Mouse (Mus musculus) cerebellum, adult 18-20 months (tissue): Measurements from ENCODE around the gene Xbp1.
A peak's percentile ranks its signal among the peaks of the same experiment; 100 is the strongest.
"Not testable (repeated sequence)": the region's sequence is repeated elsewhere in the genome, so short reads cannot be mapped to it uniquely, and the experiment has no call there.

Experiments used
- DNase-seq, 2 experiments: peaks; one replicate each; pipeline ENCODE4 v3.0.0; 2021

Xbp1 gene

DNA sequence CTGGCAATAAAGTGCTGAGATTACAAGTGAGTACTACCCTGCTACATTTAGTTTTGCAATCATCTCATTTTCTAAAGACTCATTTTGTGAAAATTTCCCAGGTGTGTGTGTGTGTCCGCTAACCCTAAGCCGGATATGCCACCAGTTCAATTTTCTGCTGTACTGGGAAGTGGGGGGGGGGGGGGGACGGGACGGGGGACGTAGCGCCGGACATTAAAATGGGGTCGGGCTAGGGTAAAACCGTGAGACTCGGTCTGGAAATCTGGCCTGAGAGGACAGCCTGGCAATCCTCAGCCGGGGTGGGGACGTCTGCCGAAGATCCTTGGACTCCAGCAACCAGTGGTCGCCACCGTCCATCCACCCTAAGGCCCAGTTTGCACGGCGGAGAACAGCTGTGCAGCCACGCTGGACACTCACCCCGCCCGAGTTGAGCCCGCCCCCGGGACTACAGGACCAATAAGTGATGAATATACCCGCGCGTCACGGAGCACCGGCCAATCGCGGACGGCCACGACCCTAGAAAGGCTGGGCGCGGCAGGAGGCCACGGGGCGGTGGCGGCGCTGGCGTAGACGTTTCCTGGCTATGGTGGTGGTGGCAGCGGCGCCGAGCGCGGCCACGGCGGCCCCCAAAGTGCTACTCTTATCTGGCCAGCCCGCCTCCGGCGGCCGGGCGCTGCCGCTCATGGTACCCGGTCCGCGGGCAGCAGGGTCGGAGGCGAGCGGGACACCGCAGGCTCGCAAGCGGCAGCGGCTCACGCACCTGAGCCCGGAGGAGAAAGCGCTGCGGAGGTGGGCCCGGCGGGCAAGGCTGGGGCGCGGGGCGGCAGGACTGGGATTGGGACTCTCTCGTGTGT lies at the start of gene Xbp1:
Xbp1 (plus strand) TSS at position 248 of the 854 bp plus-strand sequence.
- peak; percentile 99 for DNase-seq

DNA sequence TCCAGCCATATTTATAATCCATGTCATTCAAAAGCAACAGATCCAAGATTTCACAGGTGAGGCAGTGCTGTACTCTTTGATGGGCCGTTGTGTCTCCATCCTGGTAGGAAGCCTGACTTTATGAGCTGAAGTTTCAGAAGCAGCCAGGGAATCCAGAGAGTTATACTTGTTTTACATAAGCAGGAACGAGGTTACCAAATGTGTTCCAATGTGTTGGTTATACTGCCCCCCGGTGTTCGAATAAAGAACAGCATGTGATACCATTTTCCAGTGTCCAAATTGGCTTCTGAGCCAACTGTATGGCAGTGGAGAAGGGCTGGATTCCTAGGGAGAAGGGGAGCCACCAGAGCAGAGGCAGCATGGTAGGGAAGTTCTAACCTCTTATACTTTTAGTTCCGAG lies 46.3 kb upstream of the Xbp1 start:
- peak; percentile 65 to 79 for DNase-seq

DNA sequence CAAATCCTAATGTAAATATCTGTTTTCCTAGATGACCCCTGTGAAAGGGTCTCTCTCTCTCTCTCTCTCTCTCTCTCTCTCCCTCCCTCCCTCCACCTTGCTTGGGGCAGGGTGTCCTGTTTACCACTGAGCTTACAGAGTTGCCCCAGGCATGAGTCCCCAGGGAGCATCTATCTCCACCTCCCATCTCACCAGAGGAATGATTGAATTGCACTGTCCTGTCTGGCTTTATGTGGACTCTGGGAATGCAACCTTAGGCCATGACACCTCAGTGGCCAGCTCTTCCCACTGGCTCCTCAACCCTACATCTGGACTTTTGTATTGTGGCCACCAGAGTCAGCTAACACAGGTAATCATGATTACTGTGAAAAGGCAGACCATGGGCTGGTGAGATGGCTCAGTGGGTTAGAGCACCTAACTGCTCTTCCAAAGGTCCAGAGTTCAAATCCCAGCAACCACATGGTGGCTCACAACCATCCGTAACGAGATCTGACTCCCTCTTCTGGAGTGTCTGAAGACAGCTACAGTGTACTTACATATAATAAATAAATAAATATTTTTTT lies 44.8 kb upstream of the Xbp1 start:
- not testable (repeated sequence) for DNase-seq

DNA sequence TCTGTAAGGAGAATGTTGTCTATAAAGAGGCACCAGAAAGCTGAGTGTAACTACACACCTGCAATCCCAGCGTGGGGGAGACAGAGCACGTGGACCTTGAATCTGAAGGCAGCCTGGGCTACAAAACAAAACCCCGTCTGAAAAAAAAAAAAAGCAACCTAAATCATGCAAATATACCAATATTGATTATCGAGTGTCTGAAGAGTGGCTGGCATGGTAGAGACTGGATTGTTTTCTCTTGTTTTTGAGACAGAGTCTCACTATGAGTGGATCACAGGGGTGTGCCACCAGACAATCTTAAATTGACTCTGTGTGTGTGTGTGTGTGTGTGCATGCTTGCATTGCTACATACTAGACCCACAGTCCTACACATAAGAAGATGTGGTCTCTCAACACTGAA lies 43.7 kb upstream of the Xbp1 start:
- no peak for DNase-seq

DNA sequence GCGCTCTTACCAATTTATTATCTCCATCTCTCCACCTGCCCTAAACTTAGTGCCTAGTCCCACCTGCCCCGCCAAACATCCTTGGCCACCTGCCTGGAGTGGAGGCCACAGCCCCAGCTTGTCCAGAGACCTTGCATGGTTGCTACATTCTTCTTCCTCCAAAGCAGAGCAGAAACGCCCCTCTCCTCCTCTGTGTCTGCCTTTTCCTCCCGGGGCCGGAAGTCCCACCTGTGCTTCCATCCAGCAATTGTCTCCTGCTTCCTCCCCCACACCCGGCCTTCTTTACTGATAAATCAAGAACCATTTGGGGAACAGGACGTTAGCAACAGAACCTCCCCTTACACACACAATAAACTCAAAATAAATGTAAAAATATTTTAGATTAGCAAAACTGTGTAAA lies 42.3 kb upstream of the Xbp1 start:
- DNase-seq, result no peak

DNA sequence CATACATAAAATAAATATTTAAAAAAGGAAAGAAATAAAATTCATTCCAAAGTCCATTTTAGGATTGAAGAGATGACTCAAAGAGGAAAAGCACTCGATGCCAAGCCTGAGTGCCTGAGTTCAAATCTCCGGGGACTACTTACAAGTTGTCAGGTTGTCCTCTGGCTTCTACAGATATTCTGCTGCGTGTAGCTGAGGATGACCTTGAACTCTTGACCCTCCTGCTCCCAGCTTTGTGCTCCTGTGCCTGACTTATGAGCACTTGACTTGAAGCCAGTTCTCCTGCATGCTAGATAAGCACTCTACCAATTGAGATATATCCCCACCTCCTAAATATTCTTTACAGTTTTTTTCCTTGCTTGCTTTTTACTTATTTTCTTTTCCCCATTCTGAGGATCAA lies 41.6 kb upstream of the Xbp1 start:
- DNase-seq, result no peak

DNA sequence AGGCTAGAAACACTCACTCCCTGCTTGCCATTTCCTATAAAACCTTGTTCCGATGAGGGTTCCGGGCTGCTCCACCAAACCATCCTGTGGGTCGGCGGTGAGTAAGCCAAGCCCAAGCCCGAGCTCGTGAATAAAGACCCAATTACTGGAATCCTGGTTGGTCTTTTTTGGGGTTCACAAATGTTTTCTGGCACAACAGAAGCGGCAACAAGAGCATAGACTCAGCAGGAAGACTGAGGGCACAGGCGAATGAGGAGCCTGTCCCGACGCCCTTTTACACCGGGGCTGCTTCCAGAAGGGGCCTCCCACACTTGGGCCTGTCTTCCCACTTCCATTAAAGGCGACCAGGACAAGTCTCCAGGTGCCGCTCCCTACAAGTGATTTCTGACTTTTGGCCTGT lies 37.9 kb upstream of the Xbp1 start:
- DNase-seq, result no peak

DNA sequence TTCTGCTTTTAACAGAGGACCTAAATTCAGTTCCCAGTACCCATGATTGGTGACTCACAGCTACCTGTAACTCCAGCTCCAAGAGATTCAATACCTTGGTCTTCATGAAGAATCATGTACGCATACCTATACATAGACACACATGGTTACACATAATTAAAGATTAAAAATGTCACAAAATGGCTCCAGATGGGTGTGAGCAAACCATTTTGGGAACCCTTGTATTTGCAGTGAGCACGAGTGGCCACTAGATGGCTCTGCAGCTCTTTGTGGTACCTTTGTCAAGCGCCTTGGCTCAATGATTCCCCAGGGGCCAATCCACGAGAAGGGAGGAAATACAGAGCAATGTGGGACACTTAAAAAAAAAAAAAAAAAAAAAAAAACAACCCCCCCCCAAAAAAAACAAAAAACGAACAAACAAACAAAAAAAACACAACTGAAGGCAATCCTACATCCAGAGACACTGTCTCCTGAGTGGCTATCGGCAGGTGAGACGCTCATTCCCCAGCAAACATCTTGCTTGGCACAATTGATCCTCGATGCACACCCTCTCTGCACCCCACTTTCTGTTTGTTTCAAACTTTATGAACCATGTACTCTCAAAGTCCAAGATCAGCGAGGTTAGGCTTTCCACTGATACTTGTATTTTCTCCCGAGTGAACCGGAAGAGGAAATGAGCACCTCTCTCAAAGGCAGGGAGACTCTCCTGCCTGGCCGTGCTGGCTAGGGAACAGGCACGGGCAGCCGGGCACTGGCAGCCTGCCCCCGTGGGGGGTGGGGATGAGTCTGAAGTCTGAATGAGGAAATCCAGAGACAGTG lies 35.1 kb upstream of the Xbp1 start:
- DNase-seq, result peak; percentile 85 to 88

DNA sequence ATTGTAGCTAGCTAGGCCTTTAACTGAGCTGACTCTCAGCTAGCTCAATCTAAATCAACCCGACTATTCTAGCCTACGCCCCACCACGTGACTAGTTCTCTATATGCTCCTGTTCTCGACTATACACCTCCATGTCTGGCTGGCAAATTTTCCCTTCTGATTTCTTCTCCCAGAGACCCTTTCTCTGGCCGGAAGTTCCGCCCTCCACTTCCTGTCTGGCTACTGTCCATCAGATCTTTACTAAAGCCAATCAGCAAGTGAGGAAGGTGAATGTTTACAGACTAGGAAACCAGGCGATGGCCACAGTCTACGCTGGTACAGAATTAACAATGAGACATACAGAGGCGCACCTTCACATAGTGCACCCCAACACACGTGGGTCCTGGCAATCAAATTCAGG lies 31.0 kb upstream of the Xbp1 start:
- not testable (repeated sequence) for DNase-seq

DNA sequence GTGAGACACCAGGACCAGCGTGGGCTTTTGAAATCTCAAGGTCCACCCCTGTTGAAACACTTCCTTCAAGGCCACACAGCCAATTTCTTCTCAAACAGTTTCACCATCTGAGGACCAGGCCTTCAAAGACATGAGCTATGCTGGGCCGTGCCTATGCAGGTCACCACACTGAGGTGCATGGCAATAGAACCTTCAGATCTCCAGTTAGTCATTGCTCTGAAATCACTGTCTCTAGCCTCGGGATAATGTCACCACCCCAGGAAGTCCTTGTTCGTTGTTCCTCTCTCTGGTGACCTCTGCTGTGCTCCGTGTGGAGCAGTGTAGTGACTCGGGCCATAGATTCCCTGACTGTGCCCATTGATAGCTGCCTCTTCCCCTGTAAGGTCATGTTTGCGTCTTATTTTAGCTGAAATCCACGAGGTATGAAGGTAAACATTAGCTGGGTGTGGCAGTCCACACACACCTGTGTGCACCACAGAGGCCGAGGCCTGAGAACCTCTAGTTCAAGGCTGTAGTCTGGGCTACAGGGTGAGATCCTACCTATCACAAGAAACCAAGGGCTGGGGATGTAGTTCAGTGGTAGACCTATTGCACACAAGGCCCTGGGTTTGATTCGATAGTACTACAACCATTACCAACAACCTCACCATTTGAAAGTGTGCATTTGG lies 29.3 kb upstream of the Xbp1 start:
- no peak for DNase-seq

DNA sequence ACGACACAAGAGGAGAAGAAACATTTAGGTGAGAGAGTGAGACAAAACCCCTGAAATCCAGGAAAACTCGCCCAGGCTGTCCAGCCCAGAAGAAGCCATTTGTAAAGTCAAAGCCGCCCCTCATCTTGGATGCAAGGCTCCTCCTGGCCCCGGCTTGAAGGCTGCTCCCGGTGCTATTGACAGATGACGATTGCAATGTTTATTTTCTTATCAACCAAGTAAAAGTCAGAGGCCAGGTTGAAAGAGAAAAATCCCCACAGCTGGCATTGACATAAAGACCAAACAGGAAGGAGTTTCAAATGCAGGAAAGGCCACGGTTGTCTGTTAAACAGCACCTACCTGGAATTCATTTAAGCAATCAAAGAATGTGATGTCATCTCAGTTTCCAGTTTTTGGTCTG lies 28.5 kb upstream of the Xbp1 start:
- no peak for DNase-seq

DNA sequence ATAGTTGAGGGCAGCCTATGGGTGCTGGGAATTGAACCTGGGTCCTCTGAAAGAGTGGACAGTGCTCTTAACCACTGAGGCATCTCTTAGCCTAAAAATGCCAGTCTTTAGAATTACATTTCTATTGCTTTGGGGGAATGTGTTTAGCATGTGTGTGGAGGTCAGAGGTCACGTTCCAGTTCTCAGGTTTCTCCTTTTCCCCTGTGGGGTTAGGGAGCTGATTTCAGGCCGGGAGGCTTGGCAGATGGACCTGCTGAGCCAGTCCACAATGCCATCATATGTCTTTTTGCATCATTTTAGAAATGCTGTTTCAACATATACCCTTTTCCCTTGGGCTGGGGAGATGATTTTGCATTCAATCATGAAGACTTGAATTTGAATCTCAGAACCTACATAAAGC lies 26.6 kb upstream of the Xbp1 start:
- DNase-seq, result no peak

DNA sequence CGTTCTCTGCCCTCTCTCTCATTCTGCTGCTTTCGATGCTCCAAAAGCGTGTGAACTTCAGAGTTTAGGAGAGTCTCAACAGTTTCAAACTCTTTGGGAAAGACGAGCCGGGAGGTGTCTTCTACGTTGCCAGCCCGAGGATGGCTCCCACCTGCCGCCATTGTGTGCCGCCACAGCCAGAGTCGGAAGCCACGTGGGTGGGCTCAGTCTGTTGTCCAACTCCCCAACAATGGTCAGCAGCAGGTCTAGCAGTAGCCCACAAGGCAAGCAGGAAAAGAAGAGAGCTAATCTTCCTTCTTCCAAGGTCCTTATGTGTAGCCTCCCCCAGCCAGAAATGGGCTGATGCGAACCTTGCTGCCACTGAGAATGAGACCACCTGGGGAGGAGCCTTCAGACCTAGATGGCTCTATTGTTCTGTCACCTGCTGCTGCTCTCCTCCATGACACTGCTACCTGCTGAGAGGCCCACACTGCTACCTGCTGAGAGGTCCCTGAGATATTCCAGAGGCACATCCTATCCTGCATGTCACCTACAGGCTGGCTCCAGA lies 25.1 kb upstream of the Xbp1 start:
- DNase-seq, result no peak

DNA sequence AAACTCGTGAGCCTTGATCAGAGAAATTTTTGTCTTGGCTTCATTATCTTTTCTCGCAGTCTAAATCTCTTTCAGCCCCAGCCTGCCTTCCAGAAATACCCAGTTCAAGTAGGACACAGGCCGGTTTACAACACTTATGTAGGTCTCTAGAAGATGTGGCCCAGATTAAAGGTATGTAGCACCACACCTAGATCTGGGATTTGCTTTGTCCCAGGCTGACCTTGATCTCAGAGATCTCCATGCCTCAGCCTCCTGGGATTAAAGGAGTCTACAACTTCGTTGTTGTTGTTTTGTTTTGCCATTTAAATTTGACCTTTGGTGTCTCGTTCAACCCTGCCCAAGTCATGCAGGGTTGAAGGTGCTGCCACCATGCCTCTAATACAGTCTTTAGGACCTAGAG lies 24.6 kb upstream of the Xbp1 start:
- DNase-seq, result no peak

DNA sequence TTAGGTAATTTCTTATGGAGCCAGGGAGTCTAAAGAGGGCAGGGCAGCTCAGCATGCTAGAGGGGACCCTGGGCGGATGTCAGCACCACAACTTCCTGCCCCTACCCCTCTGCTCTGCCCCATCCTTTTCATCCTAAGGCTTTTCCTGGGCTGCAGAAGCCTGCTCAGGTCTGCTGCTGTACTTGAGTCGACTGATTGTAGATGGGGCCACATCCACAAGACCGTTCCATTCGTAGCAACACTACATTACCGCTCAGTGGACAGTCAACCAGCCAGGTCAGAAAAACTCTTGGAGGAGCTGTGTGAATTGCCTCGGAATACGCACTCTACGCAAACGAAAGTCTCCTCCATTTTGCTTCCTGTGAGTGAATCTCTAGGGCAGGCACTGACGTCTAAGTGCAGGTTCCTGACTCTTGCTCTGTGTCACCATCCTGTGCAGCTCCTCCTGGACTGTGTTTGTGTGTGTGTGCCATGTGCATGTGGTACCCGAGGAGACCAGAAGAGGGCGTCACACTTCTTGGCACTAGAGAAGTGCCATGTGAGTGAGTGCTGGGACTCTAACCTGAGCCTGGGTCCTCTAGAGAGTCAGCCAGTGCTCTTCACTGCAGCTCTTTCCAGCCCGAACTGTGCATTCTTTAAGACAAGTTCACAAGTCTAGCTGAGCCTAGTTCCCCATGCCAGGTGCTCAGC lies 23.8 kb upstream of the Xbp1 start:
- no peak for DNase-seq

DNA sequence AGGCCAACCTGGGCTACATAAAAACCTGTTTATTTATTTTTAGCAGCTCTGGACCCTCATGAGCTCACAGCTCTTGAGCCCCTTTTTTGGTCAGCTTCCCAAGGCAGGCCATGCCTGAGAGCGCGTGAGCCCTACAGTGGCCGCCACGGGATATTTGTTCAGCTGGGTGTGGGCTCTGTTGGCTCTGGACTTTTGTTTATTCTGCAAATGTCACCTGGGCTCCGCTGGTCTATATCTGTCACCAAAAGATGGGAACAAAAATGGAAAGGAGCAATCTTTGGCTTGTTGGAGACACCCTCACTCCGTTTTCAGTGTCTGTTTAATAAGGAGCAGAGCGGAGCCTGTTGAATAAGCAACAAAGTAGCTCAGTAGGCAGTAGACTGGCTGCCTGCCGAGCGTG lies 22.0 kb upstream of the Xbp1 start:
- DNase-seq, result no peak

DNA sequence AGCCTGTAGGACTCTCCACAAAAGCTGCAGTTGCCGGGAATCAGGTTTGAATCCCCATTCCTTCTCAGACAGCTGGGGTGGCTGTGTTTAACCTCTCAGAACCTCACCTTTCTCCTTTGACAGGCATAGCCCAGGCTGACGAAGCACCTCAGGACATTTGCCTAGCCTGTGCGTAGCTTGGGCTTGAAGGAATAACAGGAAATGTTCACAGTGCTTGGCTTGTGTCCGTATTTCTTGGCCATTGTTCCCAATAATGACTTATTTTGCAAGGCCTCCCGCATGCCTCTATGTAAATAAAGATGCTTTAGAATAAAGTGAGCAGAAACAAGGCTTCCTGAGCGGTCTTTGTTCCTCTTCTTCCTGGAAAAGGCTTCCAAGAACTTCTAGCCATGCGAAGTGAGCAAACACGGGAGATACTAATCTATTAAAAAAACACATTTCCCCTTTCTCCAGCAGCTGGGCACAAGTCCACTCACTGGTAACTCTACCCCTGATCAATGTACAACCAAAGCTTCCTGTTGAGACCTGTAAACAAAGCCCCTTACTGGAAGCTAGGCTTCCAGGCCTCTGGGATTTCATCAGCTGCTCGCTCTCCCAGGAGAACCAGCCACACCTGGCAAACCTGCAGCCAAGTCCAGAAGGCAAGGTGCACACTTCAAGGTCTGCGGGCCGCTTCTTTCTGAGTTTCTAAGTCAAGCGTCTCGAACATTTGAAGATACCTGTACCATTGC lies 21.4 kb upstream of the Xbp1 start:
- DNase-seq, result no peak

DNA sequence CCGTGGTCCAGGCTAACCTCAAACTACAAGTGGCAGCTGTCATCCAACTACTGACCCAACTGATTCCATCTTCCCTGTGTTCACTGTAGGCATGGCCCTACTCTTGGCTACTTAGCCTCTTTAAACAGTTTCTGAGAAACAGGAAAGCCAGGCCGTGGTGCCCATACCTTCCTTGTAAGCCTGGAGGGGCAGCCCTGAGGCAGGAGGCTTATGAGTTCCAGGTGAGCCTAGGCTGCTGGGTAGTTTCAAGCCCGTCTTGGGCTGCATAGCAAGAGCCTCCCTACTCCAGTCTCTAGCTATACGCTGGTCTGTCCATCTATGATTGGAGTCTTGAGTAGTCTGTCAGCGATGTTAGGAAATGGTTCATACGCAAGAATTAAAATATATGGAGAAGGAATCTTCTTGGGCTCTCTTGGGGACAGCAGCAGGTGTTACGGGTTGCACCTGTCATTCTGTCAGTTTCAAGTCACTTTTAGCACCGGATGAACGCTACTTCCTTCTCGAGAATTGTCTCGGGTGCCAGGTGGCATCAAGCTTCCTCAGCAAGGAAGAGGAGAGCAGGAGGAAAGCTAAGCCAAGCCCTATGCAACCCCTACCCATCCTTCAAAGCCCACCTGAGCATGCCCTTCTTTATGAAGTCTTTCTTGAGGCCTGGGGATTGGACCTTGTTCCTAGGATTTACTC lies 20.4 kb upstream of the Xbp1 start:
- no peak for DNase-seq

DNA sequence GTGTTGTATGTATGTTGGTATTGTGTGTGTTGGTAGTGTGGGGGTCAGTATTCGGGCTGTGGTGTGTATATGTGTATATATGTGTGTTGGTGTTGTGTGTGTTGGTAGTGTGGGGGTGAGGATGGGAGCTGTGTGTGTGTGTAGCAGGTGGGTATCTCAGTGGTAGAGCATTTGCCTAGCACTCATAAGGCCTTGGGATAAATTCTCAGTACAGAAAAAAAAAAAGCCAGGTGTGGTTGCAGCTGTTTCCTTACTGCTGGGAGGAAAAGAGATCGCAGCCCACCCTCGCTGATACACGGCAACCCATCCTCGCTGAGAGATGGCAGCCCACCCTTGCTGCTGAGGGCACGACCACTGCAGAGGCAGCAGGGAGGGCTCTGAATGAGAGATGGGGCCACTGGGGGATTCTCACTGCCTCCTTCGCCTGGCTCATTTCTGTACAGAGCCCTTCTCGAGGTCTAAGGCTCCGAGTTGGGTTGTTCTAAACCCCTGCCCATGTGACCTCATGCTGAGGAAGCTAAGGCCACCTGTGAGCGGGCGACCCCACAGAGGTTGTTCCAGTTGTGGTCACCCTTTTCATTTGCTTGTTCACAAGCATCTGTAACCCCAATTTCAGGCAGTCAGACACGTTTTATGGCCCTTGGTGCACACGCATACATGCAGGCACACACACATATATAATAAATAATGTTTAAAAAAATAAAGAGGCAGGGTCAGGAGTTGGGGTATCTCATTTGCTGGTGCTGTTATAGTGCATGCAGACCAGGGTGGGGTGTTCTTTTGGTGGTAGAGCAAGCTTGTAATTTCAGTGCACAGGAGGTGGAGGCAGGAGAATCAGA lies 19.3 kb upstream of the Xbp1 start:
- no peak for DNase-seq
